Mouse (Mus musculus) embryonic facial prominence, embryonic 14.5 days (tissue): ENCODE measurements around the gene Mfsd10. TPM values are rescaled to one million over a fixed set of nuclear protein-coding genes. Genes with fewer than 3 reads are reported as not detected.

ENCODE experiments used
- ATAC-seq: fragments of 200-750 bp; cut with Nextera tagmentation; 2 replicates; pipeline ENCODE4 v1.8.0; 2017; ENCODE audit warnings: low read depth, moderate number of reproducible peaks, moderate TSS enrichment
- DNase-seq: peaks from one replicate; pipeline ENCODE4 v3.0.0-alpha.2; 2015; ENCODE audit warnings: low spot score
- H3K27ac ChIP-seq: fragments of 300-500 bp; sonication (generic); replicated peaks from 2 replicates; pipeline ENCODE4 v1.5.1; 2014; ENCODE audit warnings: low read depth, mild to moderate bottlenecking, low read length, moderate library complexity
- H3K27me3 ChIP-seq: fragments of 300-500 bp; sonication (generic); replicated peaks from 2 replicates; pipeline ENCODE4 v1.6.1; 2014; ENCODE audit warnings: low read length; ENCODE audit not compliant: control insufficient read depth, insufficient read depth
- H3K36me3 ChIP-seq: fragments of 300-500 bp; sonication (generic); 2 replicates; pipeline ENCODE4 v1.6.1; 2014; ENCODE audit warnings: low read length, mixed read lengths; ENCODE audit not compliant: control insufficient read depth, insufficient read depth
- H3K4me1 ChIP-seq: fragments of 300-500 bp; sonication (generic); 2 replicates; pipeline ENCODE4 v1.6.1; 2014; ENCODE audit warnings: antibody characterized with exemption, low read length; ENCODE audit not compliant: control insufficient read depth, insufficient read depth
- H3K4me2 ChIP-seq: fragments of 300-500 bp; sonication (generic); 2 replicates; pipeline ENCODE4 v1.6.1; 2014; ENCODE audit warnings: low read depth, mild to moderate bottlenecking, low read length, moderate library complexity, mixed read lengths
- H3K4me3 ChIP-seq: fragments of 300-500 bp; sonication (generic); 2 replicates; pipeline ENCODE4 v1.5.1; 2014; ENCODE audit warnings: low read depth, mild to moderate bottlenecking, low read length
- H3K9ac ChIP-seq: fragments of 300-500 bp; sonication (generic); 2 replicates; pipeline ENCODE4 v1.6.1; 2014; ENCODE audit warnings: low read depth, mild to moderate bottlenecking, low read length, moderate library complexity, mixed read lengths
- H3K9me3 ChIP-seq: fragments of 300-500 bp; sonication (generic); 2 replicates; pipeline ENCODE4 v1.6.1; 2016; ENCODE audit warnings: low read length; ENCODE audit not compliant: control insufficient read depth
- WGBS: fragments of 180-500 bp; shearing (Covaris S2); extraction: QIAGEN DNeasy Blood & Tissue Kit; methylation state at CpG from one replicate; pipeline ENCODE4 v1.1.7; 2014; 5-methylcytosine and 5-hydroxymethylcytosine counted together
- polyA plus RNA-seq: library from polyadenylated mRNA; unstranded; fragments of >200 nt; fragmentation: Nextera tagmentation; extraction: Ambion mirVana; gene quantifications from 2 replicates; pipeline ENCODE4 v1.2.1, GENCODE M21; 2014

Gene Mfsd10
- polyA plus RNA-seq, 1 experiment from 2014 or later, result 117 TPM

GRCm38 (mm10) chr5:34591388-34592004 is 45.5 kb downstream of the Mfsd10 start:
- peaks cover 6% of the 10 kb centered on the region; the same call in 1 of the 2 replicates for H3K4me1 ChIP-seq
- no peak overlapping the region for H3K27ac ChIP-seq
- H3K4me3 ChIP-seq, result no peak overlapping the region
- H3K9me3 ChIP-seq, result no peaks in the 10 kb centered on the region
- 50% methylated on average over 5 of the region's 5 CpGs for WGBS
- DNase-seq (no peak), ATAC-seq (no peak)
- no peak overlapping the region for H3K4me2 ChIP-seq
- peaks cover 9% of the 10 kb centered on the region; the same call in 1 of the 2 replicates for H3K36me3 ChIP-seq
- no peaks in the 10 kb centered on the region for H3K27me3 ChIP-seq
- no peak overlapping the region for H3K9ac ChIP-seq

- no peaks in the 10 kb centered on the region for H3K27me3 ChIP-seq
- no peak overlapping the region for H3K27ac ChIP-seq
- H3K4me1 ChIP-seq, result peaks cover 6% of the 10 kb centered on the region; the same call in 1 of the 2 replicates
- no peak overlapping the region for H3K9ac ChIP-seq
- no peak for DNase-seq
- no peaks in the 10 kb centered on the region for H3K9me3 ChIP-seq
- H3K4me2 ChIP-seq, result no peak overlapping the region
- WGBS, result 56% methylated on average over 4 of the region's 4 CpGs
- no peak for ATAC-seq
- H3K36me3 ChIP-seq, result peaks cover 6% of the 10 kb centered on the region; the same call in 1 of the 2 replicates
- H3K4me3 ChIP-seq, result no peak overlapping the region
Observed at GRCm38 (mm10) chr5:34590702-34591101, 46.3 kb downstream of the Mfsd10 start.

- WGBS, result 18% methylated on average over 5 of the region's 5 CpGs
- Histone ChIP-seq H3K4me3 (no peak overlapping the region), H3K4me2 (no peak overlapping the region), H3K27me3 (no peaks in the 10 kb centered on the region), H3K4me1 (peaks cover 6% of the 10 kb centered on the region; the same call in 1 of the 2 replicates), H3K27ac (no peak overlapping the region), H3K9me3 (no peaks in the 10 kb centered on the region), H3K9ac (no peak overlapping the region), H3K36me3 (peaks cover 6% of the 10 kb centered on the region; the same call in 1 of the 2 replicates)
- ATAC-seq (no peak), DNase-seq (no peak)
Observed at GRCm38 (mm10) chr5:34590059-34590458, 47.0 kb downstream of the Mfsd10 start.

- Histone ChIP-seq H3K36me3 (no peaks in the 10 kb centered on the region; the same call in none of the 2 replicates), H3K4me2 (no peak overlapping the region), H3K27me3 (no peaks in the 10 kb centered on the region), H3K4me3 (no peak overlapping the region), H3K9me3 (no peaks in the 10 kb centered on the region), H3K9ac (no peak overlapping the region), H3K4me1 (peaks cover 6% of the 10 kb centered on the region; the same call in 1 of the 2 replicates), H3K27ac (no peak overlapping the region)
- ATAC-seq (no peak), DNase-seq (no peak)
- WGBS, result 87% methylated on average over 5 of the region's 5 CpGs
Observed at GRCm38 (mm10) chr5:34587881-34588280, 49.1 kb downstream of the Mfsd10 start.

- Histone ChIP-seq H3K4me3 (no peak overlapping the region), H3K36me3 (no peaks in the 10 kb centered on the region; the same call in 1 of the 2 replicates), H3K9me3 (no peaks in the 10 kb centered on the region), H3K4me2 (no peak overlapping the region), H3K27me3 (no peaks in the 10 kb centered on the region), H3K27ac (no peak overlapping the region), H3K4me1 (peaks cover 5% of the 10 kb centered on the region; the same call in 1 of the 2 replicates), H3K9ac (no peak overlapping the region)
- no peak for ATAC-seq
- WGBS, result 63% methylated on average over 5 of the region's 5 CpGs
- no peak for DNase-seq
Observed at GRCm38 (mm10) chr5:34585216-34585615, 51.8 kb downstream of the Mfsd10 start.

Other genes starting within 250 kb of the Mfsd10 start
- 14.8 and 16.0 TPM in 2 replicates for gene Tnip2, start 123.2 kb downstream of the Mfsd10 start, polyA plus RNA-seq
- 8.7 and 10.1 TPM in 2 replicates for gene Sh3bp2, start 111.4 kb downstream of the Mfsd10 start, polyA plus RNA-seq
- gene Add1, start 63.5 kb downstream of the Mfsd10 start, polyA plus RNA-seq, result 190 and 214 TPM in 2 replicates
- 22.7 and 24.6 TPM in 2 replicates for gene Nop14, start 22.9 kb upstream of the Mfsd10 start, polyA plus RNA-seq
- gene Grk4, start 23.2 kb upstream of the Mfsd10 start, polyA plus RNA-seq, result 2.2 and 2.3 TPM in 2 replicates
- gene Htt, start 124.5 kb upstream of the Mfsd10 start, polyA plus RNA-seq, result 13.1 and 13.7 TPM in 2 replicates